Mouse (Mus musculus): Measurements from ENCODE around the gene Pts. TPM values are rescaled to one million over a fixed set of nuclear protein-coding genes. Genes with fewer than 3 reads are reported as not detected.
A peak's percentile ranks its signal among the peaks of the same experiment; 100 is the strongest.

Gene Pts
- total RNA-seq, 2 experiments from 2014 or later, result 77.5 to 107 TPM

GRCm38 (mm10) chr9:50495405-50496150 lies 32.9 kb downstream of the Pts start:
- ATAC-seq (replicated peaks; ENCODE audit: poor library complexity, severe bottlenecking), result no peak

GRCm38 (mm10) chr9:50494311-50494710 lies 34.2 kb downstream of the Pts start, which contains the start of gene Plet1:
TSS of gene Plet1 (plus strand) at chr9:50494525.
- ATAC-seq (replicated peaks; ENCODE audit: poor library complexity, severe bottlenecking), result no peak

- ATAC-seq (replicated peaks; ENCODE audit: poor library complexity, severe bottlenecking), result no peak
Measured at GRCm38 (mm10) chr9:50493777-50494176, 34.7 kb downstream of the Pts start.

DNA sequence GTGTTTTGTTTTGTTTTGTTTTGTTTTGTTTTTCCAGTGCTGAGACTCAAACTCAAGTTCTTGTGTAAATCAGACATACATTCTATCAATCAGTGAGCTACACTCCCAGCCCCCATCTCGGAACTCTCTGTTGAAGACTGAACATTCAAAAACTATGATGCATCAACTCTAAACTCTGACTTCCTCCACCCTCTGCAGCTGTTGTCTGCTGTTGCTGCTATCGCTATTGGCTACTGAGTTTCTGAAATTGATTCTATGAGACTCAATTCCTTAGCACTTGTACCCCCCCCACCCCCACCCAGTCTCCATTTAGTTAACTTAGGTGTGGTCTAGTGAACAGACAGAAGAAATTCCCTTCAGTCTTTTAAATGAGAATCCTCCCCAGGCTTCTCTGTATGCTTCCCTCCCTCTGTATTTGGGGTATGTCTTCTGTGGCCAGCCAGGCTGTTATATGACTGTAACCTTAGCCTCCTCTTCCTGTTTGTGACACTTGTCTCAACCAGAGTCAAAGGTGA lies 36.9 kb downstream of the Pts start:
- no peak for ATAC-seq (replicated peaks; ENCODE audit: poor library complexity, severe bottlenecking)

DNA sequence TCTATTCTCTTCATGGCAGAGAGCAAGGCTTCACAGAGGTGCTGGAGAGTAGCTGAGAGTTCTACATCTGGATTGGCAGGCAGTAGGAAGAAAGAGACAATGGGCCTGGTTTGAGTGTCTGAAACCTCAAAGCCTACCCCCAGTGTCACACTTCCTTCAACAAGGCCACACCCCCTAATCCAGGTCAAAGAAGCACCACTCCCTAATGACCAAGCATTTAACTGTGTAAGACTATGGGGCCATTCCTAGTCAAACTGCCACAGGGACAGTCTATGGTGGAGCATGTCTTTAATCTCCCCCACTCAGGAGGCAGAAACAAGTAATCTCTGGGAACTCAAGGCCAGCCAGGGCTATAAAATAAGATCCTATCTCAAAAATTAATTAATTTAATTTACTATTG lies 37.7 kb downstream of the Pts start:
- peak; percentile 36; the same call in 1 of the 2 replicates for ATAC-seq (replicated peaks; ENCODE audit: poor library complexity, severe bottlenecking)

GRCm38 (mm10) chr9:50485521-50485920 lies 43.0 kb downstream of the Pts start:
- ATAC-seq (replicated peaks; ENCODE audit: poor library complexity, severe bottlenecking), result no peak

GRCm38 (mm10) chr9:50482743-50483142 lies 45.8 kb downstream of the Pts start:
- ATAC-seq (replicated peaks; ENCODE audit: poor library complexity, severe bottlenecking), result peak; percentile 79

DNA sequence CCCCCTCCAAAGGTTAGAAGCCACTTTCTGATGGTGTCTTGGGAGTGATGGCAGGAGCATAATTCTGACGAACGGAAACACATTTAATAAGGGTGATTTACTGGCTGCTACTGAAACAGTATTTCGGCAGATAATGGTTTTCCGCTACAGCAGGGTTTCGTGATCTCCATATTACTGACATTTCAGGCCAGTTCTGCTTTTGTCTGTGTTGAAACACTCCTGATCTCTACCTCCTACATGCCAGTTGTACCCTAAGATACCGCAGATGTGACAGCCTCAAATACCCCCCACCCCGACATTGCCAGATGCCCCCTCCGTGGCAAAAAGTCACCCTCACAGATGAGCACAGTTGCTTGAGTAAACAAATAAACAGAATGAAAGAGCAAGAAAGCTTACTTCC lies 49.0 kb downstream of the Pts start:
- ATAC-seq (replicated peaks; ENCODE audit: poor library complexity, severe bottlenecking), result peak; percentile 66

DNA sequence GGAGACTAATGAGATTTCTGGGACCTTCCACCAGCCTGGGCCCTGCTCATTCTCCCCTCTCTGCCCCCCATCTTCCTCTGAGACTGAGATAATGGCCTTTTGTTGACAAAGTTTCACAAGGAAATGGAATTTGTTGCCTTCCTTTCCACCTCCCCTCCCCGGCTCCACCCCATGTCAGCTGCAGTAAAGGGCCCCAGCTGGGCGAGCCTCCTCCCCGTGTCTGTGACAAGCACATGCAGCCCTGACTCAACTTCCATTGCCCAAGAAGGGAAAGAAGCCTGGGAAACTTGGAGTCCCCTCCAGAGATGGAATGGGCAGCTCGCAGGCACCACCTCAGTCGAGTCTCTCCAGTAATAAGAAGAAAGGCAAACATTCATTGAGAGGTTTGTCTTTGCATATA lies 49.7 kb downstream of the Pts start:
- peak; percentile 45 for ATAC-seq (replicated peaks; ENCODE audit: poor library complexity, severe bottlenecking)

DNA sequence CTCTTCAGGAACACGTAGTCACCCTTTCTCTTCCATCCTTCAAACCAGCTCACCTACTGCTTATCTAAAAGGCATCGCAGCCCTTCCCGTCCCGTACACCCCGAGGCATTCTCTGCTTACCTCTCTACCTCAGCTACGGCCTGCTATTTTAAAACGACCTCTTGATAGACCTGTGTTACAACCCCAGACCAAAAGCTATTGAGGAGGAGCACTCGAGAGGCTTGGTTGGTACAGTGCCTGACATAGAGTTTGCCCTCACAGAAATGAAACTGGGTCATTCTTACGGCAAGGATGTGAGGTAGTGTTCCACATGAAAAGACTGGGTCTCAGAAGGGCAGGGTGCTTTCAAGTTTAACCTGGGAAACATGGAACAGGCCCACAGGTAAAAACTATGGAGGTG lies 51.3 kb downstream of the Pts start:
- no peak for ATAC-seq (replicated peaks; ENCODE audit: poor library complexity, severe bottlenecking)

GRCm38 (mm10) chr9:50476651-50477050 lies 51.9 kb downstream of the Pts start:
- ATAC-seq (replicated peaks; ENCODE audit: poor library complexity, severe bottlenecking), result no peak

DNA sequence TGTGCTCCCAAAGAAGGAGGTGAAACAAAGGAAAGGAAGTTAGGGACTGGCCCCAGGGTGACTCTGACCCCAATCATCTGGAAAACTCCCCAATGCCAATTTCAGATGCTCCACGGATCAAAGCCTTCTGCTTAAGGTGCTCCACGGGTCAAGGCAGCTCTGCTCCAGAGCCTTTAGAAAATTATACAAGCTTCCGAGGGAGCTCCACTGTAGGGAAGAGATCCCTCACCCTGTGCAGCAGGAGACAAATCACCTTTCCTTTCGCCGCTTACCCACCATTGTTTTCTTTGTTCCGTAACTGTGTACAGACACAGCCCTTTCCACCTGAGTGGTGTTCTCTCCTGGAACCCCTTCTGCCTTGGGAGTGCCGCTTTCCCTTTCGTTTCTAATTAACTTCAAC lies 52.8 kb downstream of the Pts start:
- no peak for ATAC-seq (replicated peaks; ENCODE audit: poor library complexity, severe bottlenecking)

DNA sequence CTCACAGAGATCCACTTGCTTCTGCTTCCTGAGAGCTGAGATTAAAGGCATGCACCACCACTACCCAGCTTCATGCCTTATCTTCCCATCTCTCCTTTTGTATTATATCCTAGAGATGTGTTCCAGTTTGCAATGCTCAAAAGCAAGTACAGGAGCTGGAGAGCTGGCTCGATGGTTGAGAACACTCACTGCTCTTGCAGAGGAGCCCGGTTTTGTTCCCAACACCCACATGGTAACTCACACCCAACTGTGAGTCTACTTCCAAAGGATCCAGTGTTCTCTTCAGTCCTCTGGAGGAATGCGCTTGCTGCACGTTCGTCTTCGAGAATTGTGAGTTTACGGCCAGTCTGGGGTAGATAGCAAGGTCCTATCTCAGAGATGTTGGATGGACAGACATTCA lies 53.2 kb downstream of the Pts start:
- no peak for ATAC-seq (replicated peaks; ENCODE audit: poor library complexity, severe bottlenecking)

Other genes starting within 250 kb of the Pts start
- 525 and 847 TPM in 2 replicates for gene Rpl10-ps3, start 183.8 kb downstream of the Pts start, total RNA-seq (2014; fragmentation: Nextera tagmentation)
- gene Rpl10-ps3, start 183.8 kb downstream of the Pts start, total RNA-seq (2017), result 296 and 372 TPM in 2 replicates
- gene Plet1, start 34.2 kb downstream of the Pts start, total RNA-seq (2014; fragmentation: Nextera tagmentation), result 5.2 TPM in 1 of 2 replicates, not detected in the other
- not detected in 2 replicates for gene Plet1, start 34.2 kb downstream of the Pts start, total RNA-seq (2017)
- 1.0 and 4.5 TPM in 2 replicates for gene Il18, start 26.1 kb upstream of the Pts start, total RNA-seq (2014; fragmentation: Nextera tagmentation)
- gene Il18, start 26.1 kb upstream of the Pts start, total RNA-seq (2017), result 2.6 and 4.2 TPM in 2 replicates
- not detected in 2 replicates for gene Bco2, start 26.5 kb upstream of the Pts start, total RNA-seq (2014; fragmentation: Nextera tagmentation)
- 0.62 and 1.0 TPM in 2 replicates for gene Bco2, start 26.5 kb upstream of the Pts start, total RNA-seq (2017)
- gene Tex12, start 32.6 kb upstream of the Pts start, total RNA-seq (2014; fragmentation: Nextera tagmentation), result not detected in 2 replicates
- not detected in 2 replicates for gene Tex12, start 32.6 kb upstream of the Pts start, total RNA-seq (2017)
- 172 and 230 TPM in 2 replicates for gene Sdhd, start 75.1 kb upstream of the Pts start, total RNA-seq (2014; fragmentation: Nextera tagmentation)
- gene Sdhd, start 75.1 kb upstream of the Pts start, total RNA-seq (2017), result 178 and 221 TPM in 2 replicates
- 134 and 159 TPM in 2 replicates for gene Timm8b, start 75.2 kb upstream of the Pts start, total RNA-seq (2014; fragmentation: Nextera tagmentation)
- 238 and 258 TPM in 2 replicates for gene Timm8b, start 75.2 kb upstream of the Pts start, total RNA-seq (2017)
- gene Pih1d2, start 88.6 kb upstream of the Pts start, total RNA-seq (2014; fragmentation: Nextera tagmentation), result 0.41 and 1.5 TPM in 2 replicates
- gene Pih1d2, start 88.6 kb upstream of the Pts start, total RNA-seq (2017), result 0.41 and 7.5 TPM in 2 replicates
- 26.3 and 29.6 TPM in 2 replicates for gene Nkapd1, start 88.7 kb upstream of the Pts start, total RNA-seq (2014; fragmentation: Nextera tagmentation)
- gene Nkapd1, start 88.7 kb upstream of the Pts start, total RNA-seq (2017), result 36.4 and 43.9 TPM in 2 replicates
- 33.9 and 61.3 TPM in 2 replicates for gene Dlat, start 131.1 kb upstream of the Pts start, total RNA-seq (2014; fragmentation: Nextera tagmentation)
- gene Dlat, start 131.1 kb upstream of the Pts start, total RNA-seq (2017), result 30.4 and 48.5 TPM in 2 replicates
- 0.11 and 0.82 TPM in 2 replicates for gene Dixdc1, start 210.8 kb upstream of the Pts start, total RNA-seq (2014; fragmentation: Nextera tagmentation)
- 0.10 and 0.39 TPM in 2 replicates for gene Dixdc1, start 210.8 kb upstream of the Pts start, total RNA-seq (2017)
- not detected in 2 replicates for gene 2310030G06Rik, start 217.8 kb upstream of the Pts start, total RNA-seq (2014; fragmentation: Nextera tagmentation)
- gene 2310030G06Rik, start 217.8 kb upstream of the Pts start, total RNA-seq (2017), result not detected in 2 replicates
- 1.6 TPM in 1 of 2 replicates, not detected in the other for gene Cryab, start 222.6 kb upstream of the Pts start, total RNA-seq (2014; fragmentation: Nextera tagmentation)
- gene Cryab, start 222.6 kb upstream of the Pts start, total RNA-seq (2017), result 2.5 TPM in 1 of 2 replicates, not detected in the other
- gene Hspb2, start 223.6 kb upstream of the Pts start, total RNA-seq (2014; fragmentation: Nextera tagmentation), result not detected in 2 replicates
- not detected in 2 replicates for gene Hspb2, start 223.6 kb upstream of the Pts start, total RNA-seq (2017)
- gene Fdxacb1, start 239.5 kb upstream of the Pts start, total RNA-seq (2014; fragmentation: Nextera tagmentation), result 9.8 and 14.9 TPM in 2 replicates
- 6.3 and 7.1 TPM in 2 replicates for gene Fdxacb1, start 239.5 kb upstream of the Pts start, total RNA-seq (2017)
- 25.1 and 30.7 TPM in 2 replicates for gene Alg9, start 246.3 kb upstream of the Pts start, total RNA-seq (2014; fragmentation: Nextera tagmentation)
- gene Alg9, start 246.3 kb upstream of the Pts start, total RNA-seq (2017), result 22.7 TPM in 2 replicates
- gene 1110032A03Rik, start 246.8 kb upstream of the Pts start, total RNA-seq (2014; fragmentation: Nextera tagmentation), result 19.9 and 22.7 TPM in 2 replicates
- 11.2 and 16.3 TPM in 2 replicates for gene 1110032A03Rik, start 246.8 kb upstream of the Pts start, total RNA-seq (2017)